Mouse (Mus musculus): ENCODE measurements at regions not wholly inside any gene's neighbourhood (a gene's known extent, or its start where the extent isn't known, plus 50 kb on each side); places are given as distances from the start of the nearest gene placed in this dataset.

- DNase-seq (ENCODE audit: extremely low spot score, low spot score) = no peak
Observed at GRCm38 (mm10) chr2:33983112-33983748, 95.5 kb upstream of the Mvb12b start.

GRCm38 (mm10) chr2:33981936-33982335, 94.2 kb upstream of the Mvb12b start:
- DNase-seq (ENCODE audit: extremely low spot score, low spot score) = no peak

- no peak for DNase-seq (ENCODE audit: extremely low spot score, low spot score)
Observed at GRCm38 (mm10) chr2:33981321-33981720, 93.6 kb upstream of the Mvb12b start.

GRCm38 (mm10) chr2:33980884-33981283, 93.1 kb upstream of the Mvb12b start:
- DNase-seq (ENCODE audit: extremely low spot score, low spot score) = no peak

- DNase-seq (ENCODE audit: extremely low spot score, low spot score) = no peak
Observed at GRCm38 (mm10) chr2:33979276-33979675, 91.5 kb upstream of the Mvb12b start.

- DNase-seq (ENCODE audit: extremely low spot score, low spot score) = no peak
Observed at GRCm38 (mm10) chr2:33978550-33978949, 90.8 kb upstream of the Mvb12b start.

- no peak for DNase-seq (ENCODE audit: extremely low spot score, low spot score)
Observed at GRCm38 (mm10) chr2:33977576-33978352, 90.0 kb upstream of the Mvb12b start.

GRCm38 (mm10) chr2:33977151-33977550, 89.4 kb upstream of the Mvb12b start:
- no peak for DNase-seq (ENCODE audit: extremely low spot score, low spot score)

GRCm38 (mm10) chr2:33976183-33976582, 88.4 kb upstream of the Mvb12b start:
- DNase-seq (ENCODE audit: extremely low spot score, low spot score) = no peak

- DNase-seq (ENCODE audit: extremely low spot score, low spot score) = no peak
Observed at GRCm38 (mm10) chr2:33975423-33976127, 87.8 kb upstream of the Mvb12b start.

GRCm38 (mm10) chr2:33974737-33975422, 87.1 kb upstream of the Mvb12b start:
- no peak for DNase-seq (ENCODE audit: extremely low spot score, low spot score)

GRCm38 (mm10) chr2:33974031-33974430, 86.3 kb upstream of the Mvb12b start:
- no peak for DNase-seq (ENCODE audit: extremely low spot score, low spot score)

- peak; percentile 83 for DNase-seq (ENCODE audit: extremely low spot score, low spot score)
Observed at GRCm38 (mm10) chr2:33973213-33973834, 85.6 kb upstream of the Mvb12b start.

- no peak for DNase-seq (ENCODE audit: extremely low spot score, low spot score)
Observed at GRCm38 (mm10) chr2:33966984-33967421, 79.3 kb upstream of the Mvb12b start.

GRCm38 (mm10) chr2:33966389-33966983, 78.7 kb upstream of the Mvb12b start:
- peak; percentile 39 for DNase-seq (ENCODE audit: extremely low spot score, low spot score)

GRCm38 (mm10) chr2:33964096-33964495, 76.3 kb upstream of the Mvb12b start:
- no peak for DNase-seq (ENCODE audit: extremely low spot score, low spot score)

- DNase-seq (ENCODE audit: extremely low spot score, low spot score) = no peak
Observed at GRCm38 (mm10) chr2:33962355-33963037, 74.8 kb upstream of the Mvb12b start.

GRCm38 (mm10) chr2:33961566-33961965, 73.8 kb upstream of the Mvb12b start:
- no peak for DNase-seq (ENCODE audit: extremely low spot score, low spot score)

GRCm38 (mm10) chr2:33957754-33958153, 70.0 kb upstream of the Mvb12b start:
- DNase-seq (ENCODE audit: extremely low spot score, low spot score) = peak; percentile 45

- DNase-seq (ENCODE audit: extremely low spot score, low spot score) = no peak
Observed at GRCm38 (mm10) chr2:33944301-33944700, 56.6 kb upstream of the Mvb12b start.

Data from neural tube, embryonic 10.5 days (tissue).